In genomic region chr16:25465435-25466139, GRCm38 (mm10) we compare ENCODE assay signal across 9 mouse cellular contexts.
DNase-seq lines count a peak whose midpoint lies in the region; TF ChIP-seq lines count a peak whose summit lies in the region.
"Had no signal": no experiment of that assay in that cellular context is flagged by ENCODE, and none has a peak within 500 bp of the region (broad histone marks: within the 10 kb centered on the region; RNA-seq: fewer than 3 reads in every experiment).

No protein-coding gene starts in this region.

- DNase-seq in cerebellum, adult 2 months: peak; percentile 11 to 20
- DNase-seq in cerebellum, postnatal 4 days (ENCODE audit: low spot score in 2 of 2): no peak
- DNase-seq in testis, postnatal 10 days (ENCODE audit: low spot score): peak; percentile 41
- DNase-seq in testis, postnatal 14 days (ENCODE audit: low spot score): no peak
- DNase-seq in layer of hippocampus, adult 2 months (ENCODE audit: low spot score in 2 of 2): peak; percentile 21 to 79
- DNase-seq in lung, postnatal 36 days: peak; percentile 73
- DNase-seq in spleen, postnatal 4 days (ENCODE audit: low spot score in 2 of 2): no peak
- DNase-seq in thymus, postnatal 4 days: no peak

- 65% methylated on average over 13 of the region's 13 CpGs for WGBS in cerebellum, adult 2 months

- TF ChIP-seq CTCF in cerebellum, adult 2 months (IDR thresholded peaks at IDR 0.05; ENCODE audit: borderline replicate concordance, insufficient read depth, low read depth, low read length): no peak
- peak; percentile 18 for TF ChIP-seq CTCF in layer of hippocampus, adult 2 months (conservative IDR thresholded peaks at IDR 0.05)

- no peak for TF ChIP-seq POLR2A in cerebellum, adult 2 months (IDR thresholded peaks at IDR 0.05; ENCODE audit: borderline replicate concordance, insufficient read depth, low read length)

- no peak overlapping the region for H3K4me3 ChIP-seq in cerebellum, adult 2 months (replicated peaks; ENCODE audit: insufficient read depth, low read depth, low read length)
- no peak overlapping the region for H3K4me3 ChIP-seq in layer of hippocampus, adult 2 months
- H3K4me3 ChIP-seq: liver, embryonic 15.5 days had no signal

- no peaks in the 10 kb centered on the region for H3K27me3 ChIP-seq in cerebellum, adult 2 months (ENCODE audit: control insufficient read depth, insufficient read depth, low read length)
- H3K27me3 ChIP-seq: liver, embryonic 15.5 days had no signal

- H3K27ac ChIP-seq in cerebellum, adult 2 months (ENCODE audit: insufficient read depth, low read length): no peak overlapping the region
- H3K27ac ChIP-seq in layer of hippocampus, adult 2 months: peak overlapping the region; percentile 80
- H3K27ac ChIP-seq: liver, embryonic 15.5 days had no signal

- H3K4me1 ChIP-seq in cerebellum, adult 2 months (ENCODE audit: control insufficient read depth, insufficient read depth, low read length): no peaks in the 10 kb centered on the region
- H3K4me1 ChIP-seq: liver, embryonic 15.5 days had no signal

Comparison
In these comparisons a context has a peak if more than half of its experiments do, and no peak if none do; other contexts are left out.
1. DNase-seq: peak in cerebellum, adult 2 months (2 of 2), testis, postnatal 10 days (single experiment), layer of hippocampus, adult 2 months (2 of 2) and lung, postnatal 36 days (single experiment); none in cerebellum, postnatal 4 days (0 of 2), testis, postnatal 14 days (single experiment), spleen, postnatal 4 days (0 of 2) and thymus, postnatal 4 days (single experiment).